ENCODE assay signal across 23 mouse cellular contexts in genomic region chr2:128612275-128612674, GRCm38 (mm10). TPM values are rescaled to one million over a fixed set of nuclear protein-coding genes. Genes with fewer than 3 reads are reported as not detected.
DNase-seq lines count a peak whose midpoint lies in the region; ATAC-seq and TF ChIP-seq lines count a peak whose summit lies in the region.
"Had no signal": no experiment of that assay in that cellular context is flagged by ENCODE, and none has a peak within 500 bp of the region (broad histone marks: within the 10 kb centered on the region; RNA-seq: fewer than 3 reads in every experiment).

No protein-coding gene starts in this region.

- 51% methylated on average over 7 of the region's 7 CpGs for WGBS in intestine, postnatal 0 days
- WGBS in liver, embryonic 15.5 days (ENCODE audit: insufficient replicate concordance): 73% methylated on average over 7 of the region's 7 CpGs
- WGBS in heart, embryonic 11.5 days (ENCODE audit: insufficient replicate concordance): 92% methylated on average over 7 of the region's 7 CpGs

- H3K4me3 ChIP-seq in intestine, postnatal 0 days (ENCODE audit: low read depth, low read length): no peak overlapping the region
- no peak overlapping the region for H3K4me3 ChIP-seq in liver, embryonic 15.5 days (replicated peaks)
- no peak overlapping the region for H3K4me3 ChIP-seq in heart, embryonic 11.5 days (ENCODE audit: low read depth, low read length)
- H3K4me3 ChIP-seq: erythroblast, embryonic 14.5 days; forebrain, embryonic 15.5 days; heart, embryonic 13.5 days; hindbrain, embryonic 10.5 days; neural tube, embryonic 13.5 days had no signal

- no peak overlapping the region for H3K9ac ChIP-seq in intestine, postnatal 0 days (ENCODE audit: low read depth, low read length)
- H3K9ac ChIP-seq in liver, embryonic 15.5 days: no peak overlapping the region
- H3K9ac ChIP-seq in heart, embryonic 11.5 days (ENCODE audit: low read depth, low read length): no peak overlapping the region
- H3K9ac ChIP-seq: forebrain, embryonic 15.5 days; heart, embryonic 13.5 days; lung, embryonic 14.5 days; neural tube, embryonic 13.5 days had no signal

- H3K4me1 ChIP-seq in intestine, postnatal 0 days (replicated peaks; ENCODE audit: control insufficient read depth, insufficient read depth, low read length): 0 out of 2 replicates have a peak, but pooled peaks cover 3% of the 10 kb centered on the region
- H3K4me1 ChIP-seq in liver, embryonic 15.5 days (replicated peaks): peaks cover 11% of the 10 kb centered on the region; the same call in 1 of the 2 replicates
- H3K4me1 ChIP-seq in heart, embryonic 11.5 days (ENCODE audit: control insufficient read depth, insufficient read depth, low read length): no peaks in the 10 kb centered on the region
- H3K4me1 ChIP-seq: forebrain, embryonic 15.5 days; heart, embryonic 13.5 days; hindbrain, embryonic 10.5 days; neural tube, embryonic 13.5 days had no signal

- H3K9me3 ChIP-seq in intestine, postnatal 0 days (ENCODE audit: control insufficient read depth): no peaks in the 10 kb centered on the region
- no peaks in the 10 kb centered on the region for H3K9me3 ChIP-seq in liver, embryonic 15.5 days (replicated peaks)
- no peaks in the 10 kb centered on the region for H3K9me3 ChIP-seq in heart, embryonic 11.5 days (replicated peaks; ENCODE audit: control insufficient read depth, low read length)
- H3K9me3 ChIP-seq: heart, embryonic 13.5 days; hindbrain, embryonic 10.5 days had no signal

- peaks cover 42% of the 10 kb centered on the region for H3K36me3 ChIP-seq in intestine, postnatal 0 days (ENCODE audit: control insufficient read depth, insufficient read depth)
- H3K36me3 ChIP-seq in liver, embryonic 15.5 days (replicated peaks): peaks cover 58% of the 10 kb centered on the region
- peaks cover 34% of the 10 kb centered on the region for H3K36me3 ChIP-seq in heart, embryonic 11.5 days (ENCODE audit: control insufficient read depth, insufficient read depth, low read length)

- H3K27ac ChIP-seq in intestine, postnatal 0 days (ENCODE audit: low read depth, low read length): no peak overlapping the region
- peak overlapping the region; percentile 64 for H3K27ac ChIP-seq in liver, embryonic 15.5 days (replicated peaks)
- no peak overlapping the region for H3K27ac ChIP-seq in heart, embryonic 11.5 days (ENCODE audit: low read depth, low read length)
- H3K27ac ChIP-seq: forebrain, embryonic 15.5 days; heart, embryonic 13.5 days; hindbrain, embryonic 10.5 days; neural tube, embryonic 13.5 days had no signal

- TF ChIP-seq CTCF in intestine, postnatal 0 days (IDR thresholded peaks at IDR 0.05; ENCODE audit: low read depth): no peak

- H3K27me3 ChIP-seq in intestine, postnatal 0 days (replicated peaks; ENCODE audit: control insufficient read depth, insufficient read depth, low read length): no peaks in the 10 kb centered on the region
- H3K27me3 ChIP-seq in liver, embryonic 15.5 days: no peaks in the 10 kb centered on the region
- H3K27me3 ChIP-seq in heart, embryonic 11.5 days (ENCODE audit: control insufficient read depth, insufficient read depth, low read length): no peaks in the 10 kb centered on the region
- H3K27me3 ChIP-seq: forebrain, embryonic 15.5 days; heart, embryonic 13.5 days; neural tube, embryonic 13.5 days; Patski had no signal

- DNase-seq in kidney, adult 18-20 months: peak; percentile 32
- no peak for DNase-seq in kidney, postnatal 10 days
- DNase-seq in adrenal gland, adult 8-10 months: peak; percentile 66
- DNase-seq in lung, postnatal 25 days (ENCODE audit: low spot score): no peak
- DNase-seq in gastrocnemius, postnatal 10 days: no peak
- DNase-seq: B cell, adult 2 months; cerebellum, postnatal 10 days; gastrocnemius, postnatal 25 days; lung, embryonic 14.5 days; thymus, adult 18-20 months had no signal

- no peak overlapping the region for H3K4me2 ChIP-seq in intestine, postnatal 0 days (replicated peaks; ENCODE audit: low read depth)
- no peak overlapping the region for H3K4me2 ChIP-seq in liver, embryonic 15.5 days
- no peak overlapping the region for H3K4me2 ChIP-seq in heart, embryonic 11.5 days
- H3K4me2 ChIP-seq: forebrain, embryonic 15.5 days; heart, embryonic 13.5 days; lung, embryonic 14.5 days; neural tube, embryonic 13.5 days had no signal

- ATAC-seq in intestine, postnatal 0 days: peak; percentile 70; the same call in 1 of the 2 replicates
- peak; percentile 78 for ATAC-seq in liver, embryonic 15.5 days (ENCODE audit: insufficient read depth)
- no peak for ATAC-seq in heart, embryonic 11.5 days (replicated peaks; ENCODE audit: insufficient number of reproducible peaks, low FRiP score, low TSS enrichment)
- ATAC-seq: forebrain, embryonic 15.5 days; Patski had no signal

RNA-seq across cellular contexts. Expression of gene Spdye4c, which starts 21.3 kb away (rescaled TPM):
- not detected for total RNA-seq in adrenal gland, adult 8-10 months (2022)
- polyA plus RNA-seq in intestine, postnatal 0 days (2015; fragmentation: Nextera tagmentation; extraction: Ambion mirVana): not detected in 2 replicates
- not detected in 2 replicates for polyA plus RNA-seq in liver, embryonic 15.5 days (2015; fragmentation: Nextera tagmentation; extraction: Ambion mirVana)
- not detected in 2 replicates for polyA plus RNA-seq in heart, embryonic 11.5 days (2014; fragmentation: Nextera tagmentation; extraction: Ambion mirVana)
- not detected for total RNA-seq in gastrocnemius, postnatal 10 days (2021)
- total RNA-seq: gastrocnemius, postnatal 25 days; layer of hippocampus, postnatal 25 days; left cerebral cortex, postnatal 36 days; megakaryocyte-erythroid progenitor cell, adult 5-6 weeks; monocyte, adult 5-6 weeks had no signal
- polyA plus RNA-seq: erythroblast, embryonic 14.5 days; forebrain, embryonic 15.5 days; heart, embryonic 13.5 days; hindbrain, embryonic 10.5 days; lung, embryonic 14.5 days; neural tube, embryonic 13.5 days; Patski had no signal

Comparison
In these comparisons a context has a peak if more than half of its experiments do, and no peak if none do; other contexts are left out.
1. DNase-seq: peak in kidney, adult 18-20 months (single experiment) and adrenal gland, adult 8-10 months (single experiment); none in kidney, postnatal 10 days (single experiment), lung, postnatal 25 days (single experiment) and gastrocnemius, postnatal 10 days (single experiment).